Mouse (Mus musculus) myocyte (in vitro differentiated cells): ENCODE measurements around the gene Gucy1a1.

ENCODE experiments used
- CEBPB ChIP-seq: IDR thresholded peaks from 2 replicates; pipeline ENCODE4 v1.6.1; 2011; ENCODE audit warnings: mild to moderate bottlenecking, moderate library complexity; ENCODE audit not compliant: poor library complexity, insufficient read depth, severe bottlenecking
- E2F4 ChIP-seq: IDR thresholded peaks from one replicate; pipeline ENCODE4 v1.6.1; 2011; ENCODE audit warnings: mild to moderate bottlenecking, control low read depth, moderate library complexity; ENCODE audit not compliant: insufficient read depth
- MAX ChIP-seq: IDR thresholded peaks from one replicate; pipeline ENCODE4 v1.6.1; 2011; ENCODE audit warnings: low read depth, mild to moderate bottlenecking, control low read depth
- MYOD1 ChIP-seq, 3 experiments: IDR thresholded peaks; one replicate each; pipeline ENCODE4 v1.6.1; 2011; ENCODE audit warnings: control low read depth in 2 of 3, low read depth in 2 of 3, mild to moderate bottlenecking in 2 of 3, moderate library complexity in 1 of 3; ENCODE audit not compliant: insufficient read length in 2 of 3, control insufficient read depth in 1 of 3
- MYOG ChIP-seq, 3 experiments: IDR thresholded peaks; one replicate each; pipeline ENCODE4 v1.6.1; 2011; ENCODE audit warnings: control low read depth in 2 of 3, low read depth in 2 of 3, mild to moderate bottlenecking in 2 of 3; ENCODE audit not compliant: insufficient read length in 2 of 3, control insufficient read depth in 1 of 3, insufficient read depth in 1 of 3
- POLR2A ChIP-seq: IDR thresholded peaks from one replicate; pipeline ENCODE4 v1.6.1; 2011; ENCODE audit warnings: low read depth, mild to moderate bottlenecking, control low read depth, moderate library complexity; ENCODE audit not compliant: insufficient read length
- POLR2AphosphoS2 ChIP-seq: IDR thresholded peaks from one replicate; pipeline ENCODE4 v1.6.1; 2011; ENCODE audit warnings: low read depth, control low read depth; ENCODE audit not compliant: insufficient read length
- REST ChIP-seq: IDR thresholded peaks from one replicate; pipeline ENCODE4 v1.6.1; 2011; ENCODE audit warnings: mild to moderate bottlenecking, control low read depth, moderate library complexity; ENCODE audit not compliant: insufficient read depth, insufficient read length
- SRF ChIP-seq: IDR thresholded peaks from one replicate; pipeline ENCODE4 v1.6.1; 2011; ENCODE audit warnings: low read depth; ENCODE audit not compliant: control insufficient read depth, insufficient read length
- TCF12 ChIP-seq: IDR thresholded peaks from one replicate; pipeline ENCODE4 v1.6.1; 2011; ENCODE audit warnings: mild to moderate bottlenecking, control low read depth; ENCODE audit not compliant: poor library complexity, insufficient read depth, severe bottlenecking
- TCF3 ChIP-seq: IDR thresholded peaks from one replicate; pipeline ENCODE4 v1.6.1; 2011; ENCODE audit warnings: low read depth, control low read depth; ENCODE audit not compliant: insufficient read length
- USF1 ChIP-seq: IDR thresholded peaks from one replicate; pipeline ENCODE4 v1.6.1; 2011; ENCODE audit warnings: low read depth, mild to moderate bottlenecking, control low read depth, moderate library complexity

GRCm38 (mm10) chr3:82165937-82166336 is 20.3 kb upstream of the Gucy1a1 start:
- TF ChIP-seq REST, result no peak
- no peak for TF ChIP-seq USF1
- TF ChIP-seq TCF12, result no peak
- no peak for TF ChIP-seq POLR2A
- TF ChIP-seq E2F4, result no peak
- no peak for TF ChIP-seq MAX
- TF ChIP-seq MYOG (IDR thresholded peaks at IDR 0.05; ENCODE audit: control insufficient read depth in 1 of 3, insufficient read depth in 1 of 3, insufficient read length in 2 of 3, low read depth in 2 of 3), result no peak
- TF ChIP-seq POLR2AphosphoS2, result no peak
- TF ChIP-seq TCF3, result no peak
- no peak for TF ChIP-seq MYOD1 (IDR thresholded peaks at IDR 0.05; ENCODE audit: control insufficient read depth in 1 of 3, insufficient read length in 2 of 3, low read depth in 2 of 3)
- TF ChIP-seq CEBPB, result no peak
- TF ChIP-seq SRF, result no peak
